Mouse (Mus musculus): ENCODE measurements at regions not wholly inside any gene's neighbourhood (a gene's known extent, or its start where the extent isn't known, plus 50 kb on each side); places are given as distances from the start of the nearest gene placed in this dataset.

DNA sequence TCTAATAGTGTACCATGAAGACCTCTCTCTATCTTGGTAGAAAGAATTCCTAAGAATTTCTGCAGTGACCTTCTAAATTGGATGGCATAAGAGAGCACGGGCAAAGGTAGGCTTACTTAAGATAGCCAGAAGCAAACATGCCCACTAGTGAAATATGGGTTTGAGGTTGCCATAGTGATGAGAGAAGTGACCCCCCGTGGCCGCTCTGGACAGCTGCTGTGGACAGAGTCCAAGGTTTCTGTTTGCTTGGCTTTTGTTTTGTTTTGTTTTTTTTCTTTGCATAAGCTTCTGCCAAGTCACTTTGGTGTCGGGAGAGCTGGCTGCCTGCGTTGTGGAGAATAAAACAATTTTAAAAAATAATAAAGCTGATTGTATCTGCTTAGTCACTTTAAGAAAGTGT lies 151.8 kb upstream of the Cdh4 start:
- no peak for DNase-seq

DNA sequence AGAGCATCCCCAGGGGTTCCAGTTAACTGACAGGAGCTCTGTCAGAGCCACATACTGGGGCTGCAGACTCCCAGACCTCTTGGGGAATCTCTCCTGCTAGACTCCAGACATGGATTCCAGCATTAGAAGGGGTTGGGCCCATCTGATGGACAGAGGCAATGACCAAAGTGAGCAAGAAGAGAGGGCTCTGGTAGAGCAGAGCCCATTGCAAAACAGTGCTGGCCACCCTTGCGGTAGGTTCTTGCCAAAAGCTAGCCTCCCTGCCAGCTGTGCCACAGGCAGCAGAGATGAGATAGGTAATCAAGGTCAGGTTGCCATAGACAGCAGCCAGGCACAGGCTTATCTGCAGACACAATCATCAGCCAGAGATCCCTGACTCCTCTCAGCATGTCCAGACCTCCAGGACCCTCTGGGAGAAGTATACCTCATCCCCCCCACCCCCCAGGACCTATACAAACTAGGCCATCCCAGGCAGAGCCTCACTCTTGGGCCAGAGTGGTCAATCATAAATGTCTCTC lies 151.1 kb upstream of the Cdh4 start:
- no peak for DNase-seq

DNA sequence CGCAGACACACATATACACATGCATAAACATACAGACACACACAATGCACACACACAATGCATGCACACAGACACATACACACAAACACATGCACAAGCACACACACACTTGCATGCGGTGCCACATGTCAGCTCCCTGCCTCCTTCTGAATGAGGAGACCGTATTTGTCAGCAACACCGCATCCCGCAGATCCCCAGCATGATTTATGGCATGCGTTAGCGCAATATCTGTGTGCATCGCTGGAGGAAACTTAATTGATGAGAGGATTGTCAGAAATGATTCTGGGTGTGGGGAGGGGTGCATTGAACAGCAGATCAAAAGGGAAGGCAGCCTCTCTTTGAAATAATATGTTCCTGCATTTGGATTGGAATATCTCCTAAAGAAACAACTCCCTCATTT lies 150.3 kb upstream of the Cdh4 start:
- DNase-seq, result no peak

DNA sequence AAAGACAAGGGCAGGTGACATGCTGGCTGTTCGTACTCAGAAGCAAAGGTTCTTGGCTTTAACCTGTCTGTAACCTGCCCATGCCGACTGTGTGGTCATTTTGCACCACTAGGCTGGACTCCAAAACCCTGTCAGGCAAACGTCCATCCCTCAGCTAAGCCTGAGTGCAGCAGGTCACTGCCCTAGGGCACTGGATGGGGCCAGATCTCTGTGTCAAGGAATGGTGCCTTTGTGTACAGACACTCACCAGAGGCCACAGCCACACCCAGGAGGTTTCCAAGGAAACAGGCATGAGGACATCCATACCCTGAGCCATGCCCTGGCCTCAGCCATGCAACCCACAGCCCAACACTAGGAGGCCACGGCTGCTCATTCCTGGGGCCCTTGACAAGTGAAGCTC lies 149.7 kb upstream of the Cdh4 start:
- DNase-seq, result no peak

DNA sequence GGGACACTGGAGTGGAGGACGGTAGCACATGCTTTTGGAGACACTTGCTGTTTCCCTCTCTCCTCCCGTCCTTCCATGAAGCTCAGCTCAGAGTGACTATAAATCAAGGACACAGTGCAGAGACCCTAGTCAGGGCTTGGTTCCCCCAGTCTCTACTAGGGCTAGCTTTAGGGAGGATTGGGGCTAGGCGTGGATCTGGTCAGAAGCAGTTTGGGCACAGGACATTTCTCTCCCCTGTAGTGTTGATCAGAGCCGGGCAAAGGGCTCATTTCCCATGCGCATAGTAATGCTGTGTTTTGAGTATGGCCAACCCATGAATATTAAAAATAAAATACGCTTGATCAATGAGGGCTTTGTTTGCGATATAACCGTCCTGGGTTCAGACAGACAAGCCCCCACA lies 149.1 kb upstream of the Cdh4 start:
- no peak for DNase-seq

DNA sequence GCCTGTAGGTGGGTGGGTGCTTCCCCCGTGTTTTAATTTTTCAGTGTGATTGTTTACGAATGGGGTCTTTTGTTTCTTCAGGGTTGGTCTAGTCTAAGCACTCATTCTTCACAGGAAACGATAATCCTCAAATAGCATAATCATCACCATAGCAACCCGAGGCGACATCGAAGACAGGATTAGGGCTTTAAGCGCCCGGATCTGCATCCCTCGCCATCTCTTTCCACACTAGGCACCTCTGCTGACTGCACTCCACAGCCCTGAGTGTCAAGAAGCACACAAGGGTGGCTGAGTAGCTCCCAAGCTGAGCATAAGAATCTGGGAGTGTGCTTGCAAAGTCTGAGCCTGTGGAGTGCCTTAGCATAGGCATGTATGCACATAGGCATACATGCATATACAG lies 145.2 kb upstream of the Cdh4 start:
- no peak for DNase-seq

DNA sequence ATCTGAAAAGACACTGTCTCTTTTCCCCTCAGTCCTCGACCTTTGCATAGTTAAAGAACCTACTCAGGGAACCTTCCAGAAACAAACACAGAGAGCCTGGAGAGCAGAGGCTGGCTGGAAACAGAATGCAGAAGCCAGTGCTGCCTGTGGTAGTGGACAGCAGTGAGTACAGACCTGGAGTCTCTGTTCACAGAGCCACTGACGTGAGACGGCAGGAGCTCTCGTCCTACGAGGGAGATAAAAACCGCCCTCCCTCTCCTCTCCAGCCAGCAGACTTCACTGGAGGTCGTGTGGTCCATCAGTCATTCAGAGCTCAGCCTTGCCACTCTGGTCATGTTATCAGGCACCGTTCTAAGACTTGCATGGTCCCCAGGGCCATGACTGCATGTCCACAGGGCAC lies 138.5 kb upstream of the Cdh4 start:
- no peak for DNase-seq

DNA sequence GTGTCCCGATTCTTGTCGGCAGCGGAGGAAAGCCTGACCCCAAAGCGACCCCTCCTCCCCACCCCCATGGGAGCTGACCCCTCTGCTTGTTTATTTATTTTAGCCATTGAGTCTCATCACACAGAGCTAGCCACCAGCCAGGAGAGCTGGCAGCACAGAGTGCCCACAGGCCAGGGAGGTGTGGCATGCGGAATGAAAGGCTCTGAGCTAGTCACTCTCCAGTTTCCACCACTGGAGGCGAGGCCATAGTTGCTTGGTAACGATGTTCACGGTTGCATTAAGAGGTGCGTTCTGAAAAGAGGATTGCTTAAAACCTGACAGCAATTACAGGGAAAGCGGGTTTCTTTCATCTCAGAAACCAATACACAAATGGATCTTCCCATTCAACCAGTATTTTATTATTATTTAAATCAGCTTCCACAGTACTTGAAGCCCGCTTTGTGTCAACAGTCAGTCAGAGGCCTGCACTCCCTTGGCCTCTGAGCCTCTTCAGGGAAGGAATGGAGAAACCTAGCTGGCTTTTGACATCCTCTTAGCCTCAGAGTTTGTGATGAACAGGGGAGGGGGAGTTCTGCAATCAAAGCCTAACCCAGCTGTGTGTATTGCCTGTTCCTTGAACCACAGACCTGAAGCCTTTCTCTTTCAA lies 134.8 kb upstream of the Cdh4 start:
- DNase-seq, result no peak

DNA sequence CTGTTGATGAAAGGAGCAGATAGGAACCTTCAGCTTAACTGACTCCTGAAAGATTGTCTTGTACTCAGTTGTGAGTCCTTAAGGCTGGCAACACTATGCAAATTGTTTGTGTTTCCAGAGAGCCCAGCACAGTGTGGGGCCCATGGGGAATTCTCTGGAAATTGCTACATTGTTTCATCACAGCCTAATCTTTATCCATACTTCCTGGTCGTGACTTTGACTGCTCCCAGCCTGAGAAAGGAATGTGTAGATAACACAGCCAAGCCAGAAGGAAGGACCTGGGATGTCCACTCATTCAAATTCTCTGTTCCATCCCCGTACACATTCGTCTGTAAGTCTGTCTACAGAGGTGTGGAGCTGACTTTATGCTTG lies 134.3 kb upstream of the Cdh4 start:
- no peak for DNase-seq

DNA sequence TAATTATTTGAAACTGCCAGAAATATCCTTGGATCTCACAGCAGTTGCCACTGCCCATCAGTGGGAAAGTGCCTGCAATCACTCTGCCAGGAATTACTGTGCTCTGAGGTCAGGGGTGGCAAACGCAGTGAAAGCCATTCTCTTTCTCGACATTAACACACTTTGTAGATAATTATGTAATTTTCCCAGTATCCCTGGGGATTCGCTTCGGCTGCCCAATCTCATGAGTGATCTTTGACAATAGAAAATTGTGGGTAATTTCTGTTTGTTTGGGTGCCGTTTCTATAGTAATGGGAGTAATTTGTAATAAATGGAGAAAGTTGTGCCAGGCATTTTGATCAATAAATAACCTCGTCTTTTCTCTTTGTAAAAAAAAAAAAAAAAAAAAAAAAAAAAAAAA lies 124.2 kb upstream of the Cdh4 start:
- no peak for DNase-seq

DNA sequence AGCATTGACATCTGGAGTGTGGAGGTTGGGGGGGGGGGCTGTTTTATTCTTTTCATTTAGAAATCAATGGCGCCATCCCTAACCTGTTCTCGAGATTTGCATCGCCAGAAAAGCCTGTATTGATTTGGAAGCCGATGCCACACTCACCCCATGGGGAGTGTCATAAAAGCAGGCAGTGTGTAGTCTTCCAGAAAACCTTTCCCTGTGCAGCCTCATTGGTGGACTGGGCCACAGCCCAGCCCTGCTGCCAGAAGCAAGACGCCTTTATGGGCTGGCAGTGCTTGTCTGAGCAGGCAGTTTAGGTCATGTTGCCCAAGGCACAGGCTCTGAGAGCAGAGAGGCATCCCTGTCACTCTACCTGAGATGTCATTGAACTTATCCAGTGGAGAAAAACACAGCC lies 117.0 kb upstream of the Cdh4 start:
- no peak for DNase-seq

DNA sequence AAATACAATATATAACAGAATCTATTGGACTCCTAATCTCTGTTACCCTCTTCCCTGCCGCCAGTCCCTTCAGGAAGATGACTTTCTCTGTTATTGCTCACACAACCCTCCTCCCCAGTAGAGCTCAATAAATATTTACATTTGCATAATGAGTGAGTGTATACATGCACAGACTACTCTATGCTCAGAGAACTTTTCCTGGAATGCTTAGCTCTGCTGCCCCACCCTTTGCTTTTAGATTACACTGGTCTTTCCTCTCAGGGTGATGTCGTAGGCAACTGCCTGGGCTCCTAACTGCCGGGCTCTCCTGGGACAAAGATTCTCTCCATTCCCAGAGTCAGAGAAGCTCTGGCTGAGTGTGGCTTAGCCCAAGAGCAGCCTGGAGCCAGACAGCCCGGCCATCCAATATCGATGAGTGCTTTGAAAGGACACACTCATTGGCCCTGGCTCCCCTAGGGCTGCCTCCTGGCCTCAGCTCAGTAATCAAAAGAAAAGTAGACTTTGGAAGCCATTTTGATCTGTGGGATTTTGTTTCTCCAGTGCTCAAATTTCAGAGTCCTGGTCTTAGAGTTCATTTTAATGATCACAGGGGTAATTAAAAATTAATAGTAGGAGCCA lies 109.2 kb upstream of the Cdh4 start:
- DNase-seq, result no peak

DNA sequence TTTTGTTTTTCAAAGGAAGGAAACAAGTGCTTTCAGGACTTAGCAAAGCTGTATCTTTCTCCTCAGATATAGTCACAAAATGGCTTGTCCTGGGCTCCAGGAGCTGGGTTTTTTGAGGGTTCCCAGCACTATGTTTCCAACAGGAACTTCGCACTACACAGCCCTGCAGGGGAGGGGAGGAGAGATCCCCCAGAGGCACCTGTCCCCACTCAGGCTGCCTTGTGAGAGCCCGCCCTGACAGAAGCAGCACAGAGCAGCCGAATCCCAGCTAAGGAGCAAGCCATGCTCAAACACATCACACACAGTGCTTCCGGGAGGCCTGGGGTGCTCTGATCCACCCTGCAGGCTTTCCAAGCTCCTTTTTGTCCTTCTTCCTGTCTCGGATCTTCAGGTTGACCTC lies 108.6 kb upstream of the Cdh4 start:
- no peak for DNase-seq

DNA sequence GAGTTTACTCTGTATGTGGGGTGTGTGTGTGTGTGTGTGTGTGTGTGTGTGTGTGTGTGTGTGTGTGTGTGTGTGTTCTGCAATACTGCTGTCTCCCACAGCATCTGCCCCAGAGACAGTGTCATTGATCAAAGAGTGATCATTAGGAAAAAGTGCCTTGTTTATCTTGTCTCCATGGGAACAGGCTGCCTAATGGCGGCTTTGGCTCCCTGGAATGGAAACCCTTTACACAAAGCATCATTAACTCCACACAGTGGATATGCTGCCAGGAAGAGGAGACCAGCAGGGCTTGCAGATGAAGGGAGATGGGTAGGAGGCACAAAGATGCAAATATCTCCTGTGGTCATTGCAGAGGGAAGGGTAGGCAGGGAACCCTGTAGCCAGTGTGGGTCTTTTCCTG lies 106.0 kb upstream of the Cdh4 start:
- no peak for DNase-seq

DNA sequence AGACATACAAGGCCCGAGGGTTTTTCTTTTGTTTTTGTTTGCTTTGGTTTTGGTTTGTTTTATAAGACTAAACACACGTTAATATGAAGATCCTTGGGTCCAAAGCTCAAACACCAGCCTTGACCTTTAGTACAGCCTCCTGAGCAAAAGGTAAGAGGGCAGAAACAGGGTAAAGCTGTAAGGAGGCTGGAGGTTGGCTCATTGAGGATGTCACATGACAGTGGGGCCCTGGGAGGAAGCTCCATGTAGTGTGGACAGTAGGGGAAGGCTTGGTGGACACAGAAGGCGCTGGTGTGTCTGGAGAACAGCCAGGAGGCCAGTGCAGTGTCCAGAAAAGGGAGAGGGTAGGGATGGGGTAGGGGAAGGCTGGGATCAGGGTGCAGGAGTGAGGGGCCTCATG lies 89.6 kb upstream of the Cdh4 start:
- DNase-seq, result peak; percentile 50 to 51

DNA sequence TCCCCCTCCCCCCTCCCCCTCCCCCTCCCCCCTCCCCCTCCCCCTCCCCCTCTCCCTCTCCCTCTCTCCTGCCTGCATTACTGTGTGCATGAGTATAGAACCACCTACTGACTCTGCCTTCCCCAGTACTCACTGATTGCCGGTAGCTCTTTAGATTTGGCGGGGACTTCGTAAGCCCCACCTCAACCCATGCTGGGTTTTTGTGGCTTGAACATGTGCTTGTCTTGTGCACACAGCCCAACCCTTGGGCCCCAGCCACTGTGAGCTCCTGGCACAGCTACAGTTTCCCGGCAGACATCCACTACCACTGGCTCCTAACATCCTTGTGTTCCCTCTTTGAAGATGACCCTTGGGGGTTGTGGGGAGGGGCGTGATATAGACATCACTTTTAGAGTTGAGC lies 87.4 kb upstream of the Cdh4 start:
- no peak for DNase-seq

DNA sequence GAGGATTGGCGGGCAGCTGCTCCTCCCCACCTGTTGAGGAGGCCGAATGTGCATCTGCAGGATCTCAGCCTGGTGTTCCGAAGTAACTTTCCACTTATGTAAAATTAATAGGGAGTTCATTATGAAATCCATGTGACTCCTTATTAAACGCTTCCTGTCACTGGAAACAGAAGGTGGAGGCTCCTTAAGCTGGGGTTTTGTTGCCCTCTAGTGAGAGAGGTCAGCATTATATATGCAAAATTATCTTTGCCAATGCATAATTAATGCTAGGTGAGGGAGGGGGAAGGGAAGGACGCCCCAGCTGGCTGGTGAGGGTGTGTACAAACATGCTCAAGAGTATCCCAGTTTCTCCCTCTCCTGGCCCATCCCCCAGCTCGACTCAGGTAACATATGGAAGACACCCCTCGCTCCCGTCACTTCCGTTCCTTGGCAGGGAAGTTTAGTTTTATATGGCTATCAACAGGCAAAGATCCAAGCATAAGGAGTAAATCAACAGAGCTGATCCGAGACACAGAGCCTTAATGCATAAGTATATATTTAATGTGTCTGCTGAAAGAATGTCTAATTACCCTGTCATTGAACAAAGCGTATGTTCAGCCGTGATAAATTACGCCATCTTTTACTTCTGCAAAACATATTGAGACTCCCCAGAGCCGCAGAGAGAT lies 71.2 kb upstream of the Cdh4 start:
- no peak for DNase-seq

DNA sequence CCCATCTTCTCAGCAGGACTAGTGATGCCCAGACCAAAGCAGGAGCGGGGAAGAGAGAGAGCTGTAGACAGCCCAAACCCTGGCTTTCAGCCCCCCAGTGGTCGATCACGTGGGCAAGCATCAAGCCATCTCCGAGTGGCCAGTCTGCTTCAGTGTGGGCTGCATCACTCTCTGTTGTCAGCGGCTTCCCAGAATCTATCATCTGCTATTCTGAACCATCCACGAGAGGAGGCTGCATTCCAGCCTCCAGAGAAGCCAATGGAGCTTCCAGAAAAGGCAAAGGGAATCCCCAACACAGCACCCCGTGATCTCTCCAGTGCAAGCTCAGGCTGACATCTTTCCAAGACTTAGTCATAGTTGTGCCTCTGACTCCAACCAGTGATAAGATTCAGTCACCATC lies 70.7 kb upstream of the Cdh4 start:
- DNase-seq, result no peak

DNA sequence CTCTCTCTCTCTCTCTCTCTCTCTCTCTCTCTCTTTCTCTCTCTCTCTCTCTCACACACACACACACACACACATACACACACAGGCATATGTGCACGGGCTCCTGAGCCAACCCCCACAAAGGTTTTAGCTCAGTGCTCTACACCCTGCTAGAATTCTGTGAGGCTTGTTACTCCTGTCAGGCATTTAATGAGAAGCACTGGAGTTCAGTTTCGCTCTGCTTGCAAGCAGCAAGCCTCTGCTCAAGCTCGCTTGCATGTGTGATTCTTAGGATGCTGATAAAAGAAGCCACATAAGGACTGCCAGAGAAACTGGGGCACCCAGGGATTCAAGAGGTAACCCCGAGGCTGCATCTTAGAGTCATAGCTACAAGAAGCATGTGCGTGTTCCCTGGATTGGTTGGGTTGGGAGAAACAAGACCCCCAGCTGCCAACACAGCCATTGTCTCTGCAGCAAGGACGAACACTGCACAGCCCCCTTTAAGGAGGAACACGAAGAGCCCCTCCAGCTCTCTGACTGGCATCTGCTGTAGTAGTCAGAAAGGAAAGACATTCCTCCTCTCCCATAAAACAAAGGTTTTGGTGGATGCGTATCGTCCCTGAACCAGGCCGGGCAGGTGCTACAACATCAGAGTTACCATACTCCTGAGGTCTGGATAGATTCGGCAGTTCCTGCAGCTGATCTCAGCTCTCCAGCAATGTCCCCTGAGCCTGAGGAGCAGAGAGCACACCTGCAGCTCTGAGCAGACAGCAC lies 62.4 kb upstream of the Cdh4 start:
- DNase-seq, result no peak

DNA sequence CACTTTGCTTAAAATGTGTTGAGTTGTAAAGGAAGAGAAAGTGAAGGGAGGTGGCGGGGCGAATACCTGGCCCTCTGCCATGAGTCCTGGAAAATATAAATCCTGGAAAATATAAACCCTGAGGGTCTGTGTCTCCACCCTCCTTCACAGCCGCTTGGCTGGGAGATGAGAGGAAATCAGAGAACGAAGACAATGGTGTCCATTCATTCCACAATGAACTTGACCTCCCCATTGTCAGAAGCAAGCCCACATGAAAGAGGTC lies 61.9 kb upstream of the Cdh4 start:
- no peak for DNase-seq

DNA sequence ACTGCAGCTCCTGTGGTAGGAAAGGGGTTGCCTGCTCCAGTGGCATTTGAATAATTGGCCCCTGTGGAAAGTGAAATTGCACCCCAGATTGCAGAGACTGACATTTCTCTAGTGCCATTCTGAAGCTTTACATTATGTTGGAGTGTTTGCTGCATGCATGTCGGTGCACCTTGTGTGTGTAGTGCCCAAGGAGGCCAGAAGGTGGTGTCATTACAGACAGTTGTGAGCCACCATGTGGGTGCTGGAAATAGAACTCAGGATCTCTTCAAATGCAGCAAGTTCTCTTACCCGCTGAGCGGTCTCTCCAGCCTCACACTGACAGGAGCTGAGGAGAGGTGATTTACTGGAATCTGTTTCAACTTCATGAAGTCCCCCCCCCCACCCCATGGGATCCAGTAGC lies 60.3 kb upstream of the Cdh4 start:
- DNase-seq, result no peak

DNA sequence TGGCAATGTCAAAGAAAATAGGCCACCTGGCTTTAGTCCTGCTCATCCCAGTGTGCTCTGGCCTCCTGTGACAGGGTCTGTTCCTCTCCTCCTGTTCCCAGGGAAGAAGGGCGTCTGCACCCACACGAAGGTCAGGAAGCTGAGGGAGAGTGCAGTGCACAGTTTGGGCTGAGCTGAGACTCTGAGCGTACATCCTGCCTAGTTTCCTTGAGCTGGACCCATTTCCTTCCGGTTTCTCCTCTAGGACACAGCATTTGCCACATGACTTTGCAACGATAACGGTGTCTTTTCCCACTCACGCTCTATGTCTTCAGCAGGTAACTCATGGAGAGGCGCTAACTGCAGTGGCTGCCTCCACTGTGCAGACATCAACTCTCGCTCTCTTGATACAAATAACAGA lies 59.6 kb upstream of the Cdh4 start:
- DNase-seq, result peak; percentile 1 to 3

DNA sequence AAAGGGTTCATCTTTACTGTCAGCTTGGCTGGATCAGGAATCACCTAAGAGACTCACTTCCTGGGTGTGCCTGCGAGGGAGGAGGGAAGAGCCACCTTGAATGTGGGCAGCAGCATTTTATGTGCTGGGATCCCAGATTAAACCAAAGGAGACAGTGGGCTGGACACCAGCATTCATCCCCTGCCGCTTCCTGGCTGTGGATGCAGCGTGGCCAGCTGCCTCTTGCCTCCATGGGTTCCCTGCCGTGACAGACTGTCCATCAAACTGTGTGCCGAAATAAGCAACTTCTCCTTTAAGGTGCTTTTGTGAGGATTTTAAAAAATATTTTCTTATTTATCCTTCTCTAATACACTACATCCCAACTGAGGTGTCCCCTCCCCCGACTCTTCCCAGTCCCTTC lies 55.4 kb upstream of the Cdh4 start:
- no peak for DNase-seq

DNA sequence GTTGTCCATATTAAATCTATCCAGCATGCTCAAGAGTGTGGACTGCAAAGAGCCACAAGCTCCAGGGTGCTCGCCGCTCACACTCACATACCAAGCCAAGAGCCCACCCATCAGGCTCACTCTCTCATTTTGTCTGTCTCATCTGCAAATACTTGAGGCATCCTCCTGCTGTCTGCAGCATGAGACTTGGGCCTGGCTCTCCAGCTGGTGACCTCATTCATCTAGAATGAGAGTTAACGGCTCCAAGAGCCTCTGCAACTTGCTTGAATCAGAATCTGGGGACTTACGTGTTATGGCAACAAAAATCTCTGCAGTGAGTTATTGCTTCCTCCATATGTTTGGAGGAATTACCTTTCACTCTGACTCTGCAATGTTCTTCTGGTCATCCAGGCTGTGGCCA lies 51.7 kb upstream of the Cdh4 start:
- DNase-seq, result no peak
